Mouse (Mus musculus) thymus, postnatal 0 days (tissue): ENCODE measurements at regions not wholly inside any gene's neighbourhood (a gene's known extent, or its start where the extent isn't known, plus 50 kb on each side); places are given as distances from the start of the nearest gene placed in this dataset.
"Not testable (repeated sequence)": the region's sequence is repeated elsewhere in the genome, so short reads cannot be mapped to it uniquely, and the experiment has no call there.

Experiments
- DNase-seq: peaks from one replicate; pipeline ENCODE4 v3.0.0-alpha.2; 2015; ENCODE audit warnings: low spot score

GRCm38 (mm10) chr14:87215099-87215498 lies 74.1 kb upstream of the Diaph3 start:
- peak; percentile 37 for DNase-seq

GRCm38 (mm10) chr14:87217042-87217441 lies 76.0 kb upstream of the Diaph3 start:
- no peak for DNase-seq

DNA sequence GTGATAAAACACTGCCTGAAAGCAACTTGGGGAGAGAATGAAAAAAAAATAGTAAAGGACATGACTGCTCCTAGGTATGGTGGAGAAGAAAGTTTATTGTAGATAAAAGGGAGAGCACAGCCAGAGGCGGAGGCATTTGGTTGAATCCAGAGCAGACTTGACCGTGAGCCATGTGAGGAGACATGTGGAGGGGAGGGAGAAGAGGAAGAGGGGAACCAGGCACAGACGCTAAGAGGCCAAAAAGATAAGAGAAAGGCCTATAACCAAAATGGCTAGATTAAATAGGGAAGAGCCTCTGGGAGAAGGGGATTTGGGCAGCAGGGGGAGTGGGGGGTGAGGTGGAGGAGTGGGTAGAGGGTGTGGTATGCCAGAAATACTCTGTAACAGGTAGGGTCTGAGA lies 78.9 kb upstream of the Diaph3 start:
- no peak for DNase-seq

GRCm38 (mm10) chr14:87224870-87225269 lies 83.8 kb upstream of the Diaph3 start:
- no peak for DNase-seq

DNA sequence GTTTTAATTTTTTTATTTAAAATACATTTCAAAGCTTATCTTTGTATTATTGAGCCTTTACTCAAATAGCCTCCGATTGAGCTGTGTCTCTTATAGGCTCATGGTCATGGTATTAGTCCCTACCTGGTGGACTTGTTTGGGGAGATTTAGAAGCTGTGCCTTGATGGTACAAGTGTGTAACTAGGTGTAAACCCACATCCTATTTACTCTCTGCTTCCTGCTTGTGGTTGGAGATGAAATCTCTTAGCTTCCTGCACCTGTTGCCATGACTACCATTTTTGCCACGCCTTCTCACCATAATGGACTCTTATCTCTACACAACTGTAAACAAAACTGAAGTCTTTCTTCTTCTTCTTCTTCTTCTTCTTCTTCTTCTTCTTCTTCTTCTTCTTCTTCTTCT lies 108.2 kb upstream of the Diaph3 start:
- peak; percentile 49 for DNase-seq

- DNase-seq: no peak
Observed at GRCm38 (mm10) chr14:87255484-87256208, 114.6 kb upstream of the Diaph3 start.

DNA sequence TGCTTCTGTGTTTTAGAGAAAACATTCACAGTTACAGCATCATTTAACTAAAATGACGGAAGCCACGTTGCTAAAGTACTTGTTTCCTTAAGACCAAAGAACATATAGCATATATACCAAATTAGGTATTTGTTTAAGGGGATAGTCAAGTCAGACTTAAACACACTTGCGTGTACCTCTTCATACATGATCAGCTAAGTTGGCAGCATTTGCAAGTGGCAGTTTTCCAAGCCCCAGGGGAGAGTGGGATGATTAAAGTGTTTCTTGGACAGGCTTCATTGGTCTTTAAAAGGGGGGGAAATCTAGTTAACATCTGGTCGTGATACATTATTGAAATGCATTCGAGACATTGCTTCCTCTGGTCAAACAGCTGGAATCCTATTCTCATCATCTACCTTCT lies 120.7 kb upstream of the Diaph3 start:
- no peak for DNase-seq

DNA sequence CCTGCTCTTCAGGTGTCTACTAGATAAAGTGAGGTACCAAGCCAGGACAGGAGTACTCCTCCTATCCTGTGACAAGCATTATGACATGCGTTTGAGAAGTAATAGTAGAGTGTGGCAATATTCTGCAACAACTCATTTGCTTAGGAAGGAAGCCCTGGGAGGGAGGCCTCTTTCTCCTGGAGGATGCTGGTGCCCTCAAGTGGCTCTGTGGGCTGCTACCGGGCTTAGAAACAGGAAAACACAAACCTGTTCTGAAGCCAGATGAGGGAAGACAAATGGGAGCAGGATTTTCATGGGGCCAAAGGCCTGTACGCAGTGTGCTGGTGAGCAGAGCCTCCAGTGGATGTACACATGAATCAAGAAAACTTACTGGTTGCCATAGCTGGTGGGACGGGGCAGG lies 123.8 kb upstream of the Diaph3 start:
- DNase-seq: no peak

DNA sequence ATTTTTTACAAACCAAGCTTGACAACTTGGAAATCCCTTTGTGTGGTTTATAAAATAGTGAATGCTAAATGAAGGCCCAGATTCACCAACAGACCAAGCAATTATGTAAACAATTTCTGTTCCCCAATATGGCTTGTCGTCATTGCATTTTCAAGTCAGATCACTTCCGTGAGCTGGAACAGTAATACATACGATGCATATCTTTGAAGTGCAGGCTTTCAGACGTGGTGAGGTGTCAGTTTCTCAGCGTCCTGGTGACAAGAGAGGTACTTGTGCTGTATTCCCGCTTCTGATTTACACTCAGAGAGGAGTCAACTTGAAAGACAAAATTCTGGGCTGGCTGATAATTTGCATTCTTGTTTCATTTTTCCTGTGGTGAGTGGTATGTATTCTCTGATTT lies 125.3 kb upstream of the Diaph3 start:
- no peak for DNase-seq

GRCm38 (mm10) chr14:87289266-87289665 lies 127.2 kb upstream of the Tdrd3 start:
- DNase-seq: not testable (repeated sequence)

- DNase-seq: no peak
Observed at GRCm38 (mm10) chr14:87289708-87290243, 126.7 kb upstream of the Tdrd3 start.

DNA sequence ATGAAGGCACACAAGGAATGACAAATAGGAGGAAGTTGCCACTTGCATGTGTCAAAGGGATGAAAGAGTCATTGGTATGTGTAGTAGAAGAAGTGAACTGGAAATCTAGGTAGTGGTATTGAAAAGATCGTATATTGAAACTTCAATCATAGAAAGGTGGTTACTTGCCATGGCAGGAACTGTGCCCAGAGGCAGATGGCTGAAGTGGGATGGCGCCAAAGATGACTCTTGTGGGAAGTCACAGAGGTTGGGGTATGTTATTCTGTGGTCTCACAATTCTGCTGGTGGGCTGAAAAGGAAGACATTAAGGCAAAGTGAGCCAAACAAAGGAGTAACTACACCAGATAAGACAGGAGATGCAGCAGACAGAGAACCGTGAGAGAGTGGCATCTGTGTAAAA lies 121.2 kb upstream of the Tdrd3 start:
- no peak for DNase-seq

- no peak for DNase-seq
Observed at GRCm38 (mm10) chr14:87297160-87297559, 119.3 kb upstream of the Tdrd3 start.

DNA sequence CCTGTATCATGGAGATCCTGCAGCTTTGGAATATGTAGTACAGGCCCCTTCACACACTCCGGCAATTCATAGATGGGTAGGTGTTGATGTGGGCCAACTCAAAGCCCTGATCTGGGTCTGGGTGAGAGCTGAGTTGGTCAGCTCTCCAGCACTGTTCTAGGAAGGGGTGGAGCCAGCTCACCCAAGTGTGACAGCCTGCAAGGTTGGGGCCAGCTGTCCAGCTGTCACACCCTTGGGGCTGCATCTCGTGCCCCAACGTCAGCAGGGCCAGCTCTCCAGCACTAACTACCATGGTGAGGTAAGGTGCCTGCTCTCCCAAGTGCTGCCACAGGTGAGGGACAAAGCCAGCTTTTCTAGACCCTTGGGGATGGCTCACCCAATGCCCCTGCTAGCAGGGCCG lies 115.6 kb upstream of the Tdrd3 start:
- no peak for DNase-seq

- DNase-seq: peak; percentile 5
Observed at GRCm38 (mm10) chr14:87301564-87301963, 114.9 kb upstream of the Tdrd3 start.

GRCm38 (mm10) chr14:87305481-87305880 lies 111.0 kb upstream of the Tdrd3 start:
- DNase-seq: no peak

DNA sequence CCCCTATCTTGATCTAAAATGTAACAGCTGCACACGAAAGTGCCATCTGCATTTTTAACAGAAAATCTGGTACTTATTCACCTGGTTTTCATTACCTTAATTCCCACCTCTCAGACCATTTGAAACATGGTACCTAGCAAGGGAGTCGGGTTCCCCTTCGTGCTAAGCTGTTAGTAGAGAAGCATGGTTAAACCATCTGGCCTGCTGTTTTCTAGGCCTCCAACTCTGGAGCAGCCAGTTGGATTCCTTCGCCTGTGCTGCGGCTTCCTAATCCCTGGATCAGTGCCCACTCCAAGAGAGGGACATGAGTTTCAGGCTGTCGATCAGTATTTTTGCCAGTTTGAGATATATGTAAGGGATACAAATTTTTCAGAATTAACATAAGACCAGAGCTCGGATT lies 110.4 kb upstream of the Tdrd3 start:
- DNase-seq: no peak

DNA sequence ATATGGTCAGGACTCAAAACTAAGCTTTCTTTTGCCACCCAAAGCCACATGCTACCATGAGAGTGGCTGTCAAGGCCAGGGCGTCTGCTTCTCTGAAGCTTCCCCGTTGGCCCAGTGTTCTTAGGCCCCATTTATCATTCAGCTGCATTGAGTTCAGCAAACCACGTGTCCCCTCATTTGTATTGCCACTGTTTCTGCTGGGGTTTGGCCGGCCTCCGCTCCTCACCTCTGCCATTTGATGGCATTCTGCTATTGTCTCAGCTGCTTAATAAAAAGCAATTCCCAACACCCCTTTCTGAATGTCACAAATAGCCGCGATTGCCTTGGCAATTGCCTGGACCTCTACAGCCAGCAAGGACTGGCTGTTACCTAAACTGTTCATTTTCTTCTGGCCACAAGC lies 108.4 kb upstream of the Tdrd3 start:
- no peak for DNase-seq

- DNase-seq: no peak
Observed at GRCm38 (mm10) chr14:87312318-87312717, 104.1 kb upstream of the Tdrd3 start.

DNA sequence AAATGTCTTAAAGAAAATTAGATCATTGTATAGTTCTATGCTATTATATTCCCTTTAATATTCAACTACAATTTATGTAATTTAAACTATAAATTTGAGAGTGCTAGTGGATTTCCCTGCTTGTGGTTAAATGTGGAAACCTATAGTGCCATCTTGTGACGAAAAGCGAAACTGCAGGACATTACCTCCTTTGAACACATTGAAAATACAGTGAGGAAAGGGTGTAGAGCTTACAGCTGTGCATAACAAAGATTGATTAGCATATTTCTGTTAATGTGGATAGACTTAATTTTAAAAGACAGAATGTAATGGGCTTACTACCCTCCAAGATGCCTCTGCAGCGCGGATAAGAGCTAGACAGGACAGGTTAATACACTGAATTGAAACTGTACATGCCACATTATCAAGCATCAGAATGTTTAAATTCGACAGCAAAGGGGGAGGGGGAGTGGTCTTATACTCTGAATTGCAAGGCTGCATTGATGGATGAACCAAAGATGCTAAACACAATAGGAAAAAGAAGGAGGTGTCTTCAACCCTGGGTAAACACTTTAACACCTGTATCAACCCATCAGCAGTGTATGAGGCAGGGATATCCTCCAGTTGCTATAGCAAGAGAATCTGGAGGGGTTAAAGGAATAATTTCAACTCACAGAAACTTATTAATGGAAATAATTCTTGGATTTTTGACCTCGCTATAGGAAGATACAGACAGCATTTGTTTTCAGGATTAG lies 101.3 kb upstream of the Tdrd3 start:
- peak; percentile 67 for DNase-seq

GRCm38 (mm10) chr14:87327841-87328240 lies 88.6 kb upstream of the Tdrd3 start:
- no peak for DNase-seq

DNA sequence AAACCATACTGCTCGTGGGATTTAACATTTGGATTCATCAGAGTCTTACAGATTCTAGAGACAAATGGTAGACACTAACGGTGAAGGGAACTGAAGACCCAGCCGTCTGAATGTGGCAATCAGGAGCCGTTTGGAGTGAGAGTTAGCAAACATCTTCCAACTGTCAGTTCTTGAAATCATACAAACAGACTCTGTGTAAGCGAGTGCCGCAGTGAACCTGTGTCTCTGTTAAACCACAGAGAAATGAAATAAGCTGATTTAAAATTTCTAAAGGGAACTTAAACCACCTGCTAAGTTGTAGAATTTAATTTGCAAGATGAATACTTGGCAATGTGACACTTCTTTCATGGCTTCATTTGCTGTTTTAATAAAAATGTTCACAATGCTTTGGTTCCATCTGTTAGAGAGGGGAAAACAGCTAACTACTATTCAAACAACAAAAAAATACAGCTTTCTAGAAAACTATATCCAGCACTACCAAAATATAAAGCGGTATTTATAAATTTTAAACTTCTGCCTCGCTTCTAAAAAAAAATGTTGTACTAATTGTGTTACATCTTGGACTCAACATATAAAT lies 78.4 kb upstream of the Tdrd3 start:
- DNase-seq: no peak
